Mouse (Mus musculus): ENCODE data around the gene Cdkal1. TPM values are rescaled to one million over a fixed set of nuclear protein-coding genes. Genes with fewer than 3 reads are reported as not detected.

Gene Cdkal1
- polyA plus RNA-seq, 1 experiment from 2014 or later: 15.1 TPM

- no peaks in the 10 kb centered on the region for H3K27me3 ChIP-seq
- no peak for TF ChIP-seq CTCF (IDR thresholded peaks at IDR 0.05)
- POLR2A ChIA-PET: no interaction called here
- in situ Hi-C loops (cut with MboI; ENCODE audit: low pct_unique_long_range_greater_than_20kb): no loop called here
- DNase-seq (ENCODE audit: low read depth, low spot score) (no peak), ATAC-seq (no peak)
- CTCF ChIA-PET: interaction anchor here (1.7 kb wide), 1 partner anchor 19 kb away, joined by 4 read pairs; no protein-coding TSS in a partner anchor
Observed at GRCm38 (mm10) chr13:29149404-29149803, 706.1 kb downstream of the Cdkal1 start.

GRCm38 (mm10) chr13:29148616-29149015 lies 706.9 kb downstream of the Cdkal1 start:
- DNase-seq (ENCODE audit: low read depth, low spot score) (no peak), ATAC-seq (no peak)
- no peaks in the 10 kb centered on the region for H3K27me3 ChIP-seq
- no peak for TF ChIP-seq CTCF (IDR thresholded peaks at IDR 0.05)
- ChIA-PET CTCF (no interaction called here), POLR2A (no interaction called here)
- in situ Hi-C loops (cut with MboI; ENCODE audit: low pct_unique_long_range_greater_than_20kb): no loop called here

Other genes with a start within 250 kb of the Cdkal1 start
- 17.3 TPM for gene E2f3, start 130.4 kb upstream of the Cdkal1 start, polyA plus RNA-seq (2021)